Mouse (Mus musculus) monocyte, adult 5-6 weeks (primary cell): Measurements from ENCODE around the gene Frg2f1. TPM values are rescaled to one million over a fixed set of nuclear protein-coding genes. Genes with fewer than 3 reads are reported as not detected.

ENCODE experiments used
- ATAC-seq: fragments of 153-309, 156-312 bp; replicated peaks from 2 replicates; pipeline ENCODE4 v1.8.0; 2017; ENCODE audit warnings: mild to moderate bottlenecking; ENCODE audit not compliant: low TSS enrichment, insufficient number of reproducible peaks, severe bottlenecking, poor library complexity, low FRiP score
- total RNA-seq: library from RNA; stranded (forward); fragments of 200-1000, 200-491, 200-594 nt; gene quantifications from 3 replicates; pipeline ENCODE4 v1.2.3, GENCODE M21; 2017

Gene Frg2f1
- total RNA-seq, 1 experiment from 2014 or later, result 0.29 TPM

DNA sequence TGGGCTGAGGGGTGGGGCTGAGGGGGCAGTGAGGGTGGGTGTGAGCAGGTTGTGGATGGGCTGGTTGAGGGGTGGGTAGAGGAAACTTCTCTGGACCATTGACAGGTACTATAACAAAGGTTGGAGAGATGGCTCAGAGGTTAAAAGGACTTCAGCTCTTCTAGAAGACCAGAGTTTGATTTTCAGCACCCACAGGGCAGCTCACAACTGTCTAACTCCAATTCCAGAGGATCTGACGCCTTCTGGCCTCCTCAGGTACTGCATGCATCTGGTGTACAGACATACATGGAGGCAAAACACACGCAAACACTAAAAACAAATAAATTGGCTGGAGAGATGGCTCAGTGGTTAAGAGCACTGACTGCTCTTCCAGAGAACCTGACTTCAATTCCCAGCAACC, 27.7 kb downstream of the Frg2f1 start:
- no peak for ATAC-seq

DNA sequence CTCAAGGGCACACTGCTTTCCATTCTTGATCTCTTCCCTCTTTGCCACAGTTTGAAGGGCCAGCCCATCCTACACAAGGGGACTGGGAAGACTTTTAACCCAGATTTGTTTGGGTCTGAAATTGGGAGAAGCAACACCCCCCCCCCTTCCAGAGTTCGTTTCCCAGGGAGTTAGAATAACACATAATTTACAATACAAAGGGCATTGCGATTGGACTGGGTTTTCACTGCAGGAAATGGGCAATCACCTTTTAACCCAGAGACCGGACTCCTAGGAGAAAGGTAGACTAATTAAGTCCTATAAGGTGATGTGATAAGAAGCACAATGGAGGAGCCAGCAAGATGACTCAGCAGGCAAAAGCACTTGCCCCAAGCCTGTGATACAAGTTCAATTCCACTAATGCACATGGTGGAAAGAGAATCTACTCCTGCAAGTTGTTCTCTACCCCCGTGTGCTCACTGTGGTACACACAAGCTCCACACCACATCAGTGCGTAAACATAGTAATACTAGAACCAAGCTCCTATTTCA, 40.9 kb downstream of the Frg2f1 start:
- ATAC-seq, result no peak

DNA sequence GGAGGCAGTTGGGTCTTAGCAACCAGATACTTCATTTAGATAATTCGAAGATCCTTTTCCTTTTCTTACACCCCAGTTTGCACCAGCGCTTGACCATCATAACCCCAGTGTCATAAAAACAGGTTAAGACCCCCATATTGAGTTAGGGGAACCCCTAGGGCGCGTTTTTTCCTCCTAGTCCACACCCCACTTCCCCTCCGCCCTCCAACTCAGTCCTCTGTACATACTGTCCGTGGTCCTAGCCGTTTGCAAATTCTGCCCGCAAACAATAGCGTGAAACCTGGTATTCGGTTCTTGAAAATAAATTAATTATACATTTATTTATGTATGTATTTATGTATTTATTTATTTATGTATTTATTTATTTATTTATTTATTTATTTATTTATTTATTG, 46.4 kb downstream of the Frg2f1 start:
- ATAC-seq, result no peak

GRCm38 (mm10) chr4:119492291-119492932, 46.9 kb downstream of the Frg2f1 start, which contains the start of gene Rimkla:
Gene Rimkla (minus strand): TSS chr4:119492628.
- no peak for ATAC-seq

DNA sequence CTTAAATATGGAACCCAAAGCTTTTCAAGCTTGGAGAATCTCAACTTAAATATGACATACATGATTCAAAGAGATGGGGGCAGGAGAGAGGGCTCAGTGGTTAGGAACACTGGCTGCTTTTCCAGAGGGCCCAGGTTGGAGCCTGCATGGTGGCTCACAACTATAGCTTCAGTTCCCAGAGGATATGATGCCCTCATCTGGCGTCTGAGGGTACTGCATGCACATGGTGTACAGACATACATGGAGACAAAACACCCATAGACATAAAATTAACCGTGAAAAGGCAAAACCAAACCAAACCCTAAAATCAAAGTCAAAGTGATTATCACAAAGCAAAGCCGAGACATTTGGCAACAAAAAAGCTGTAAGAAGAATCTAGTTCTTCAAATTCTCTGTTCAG, 48.5 kb downstream of the Frg2f1 start:
- no peak for ATAC-seq

DNA sequence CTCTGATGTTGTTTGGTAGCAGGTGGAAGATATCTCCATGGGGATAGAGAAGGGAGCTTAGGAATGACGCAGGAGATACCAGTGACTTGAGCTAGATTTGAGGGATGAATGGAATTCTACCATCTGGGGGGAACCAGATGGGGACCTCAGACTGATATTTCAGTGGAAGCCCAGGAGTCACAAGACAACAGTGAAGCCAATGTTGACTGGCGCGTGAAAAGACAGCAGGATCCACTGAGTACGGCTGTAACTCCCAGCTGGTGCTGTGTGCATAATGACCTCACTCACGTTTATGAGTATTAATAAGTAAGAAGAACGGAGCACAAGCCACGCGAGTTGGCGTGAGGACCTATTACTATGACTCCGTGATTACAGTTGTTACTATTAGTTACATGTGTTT, 49.7 kb downstream of the Frg2f1 start:
- no peak for ATAC-seq

DNA sequence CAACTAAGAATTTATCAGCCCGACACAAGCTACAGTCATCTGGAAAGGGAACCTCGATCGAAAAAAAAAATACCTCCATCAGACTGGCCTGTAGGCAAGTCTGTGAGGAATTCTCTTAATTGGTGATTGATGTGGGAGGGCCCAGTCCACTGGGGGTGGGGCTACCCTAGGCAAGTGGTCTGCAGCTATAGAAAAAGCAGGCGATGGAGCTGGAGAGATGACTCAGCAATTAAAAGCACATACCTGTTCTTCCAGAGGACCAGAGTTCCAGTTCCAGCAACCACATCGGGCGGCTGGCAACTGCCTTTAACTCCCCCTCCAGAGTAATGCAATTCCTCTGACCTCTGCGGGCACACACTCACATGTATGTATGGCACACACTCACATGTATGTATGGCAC, 54.4 kb downstream of the Frg2f1 start:
- ATAC-seq, result no peak

GRCm38 (mm10) chr4:119483051-119483450, 56.3 kb downstream of the Frg2f1 start:
- ATAC-seq, result no peak

Other genes starting within 250 kb of the Frg2f1 start
- gene Ybx1, start 244.9 kb downstream of the Frg2f1 start, total RNA-seq, result 567 to 614 TPM (median 607 TPM) in 3 replicates
- gene Ppih, start 219.0 kb downstream of the Frg2f1 start, total RNA-seq, result 35.8 to 75.4 TPM (median 39.9 TPM) in 3 replicates
- gene Ccdc30, start 124.0 kb downstream of the Frg2f1 start, total RNA-seq, result 0.32 to 4.8 TPM in 2 of 3 replicates, not detected in the other
- gene Ppcs, start 117.1 kb downstream of the Frg2f1 start, total RNA-seq, result 6.3 to 20.1 TPM (median 8.1 TPM) in 3 replicates
- gene Zmynd12, start 116.7 kb downstream of the Frg2f1 start, total RNA-seq, result not detected in 3 replicates
- gene Rimkla, start 46.9 kb downstream of the Frg2f1 start, total RNA-seq, result 0.10 TPM in 1 of 3 replicates, not detected in the others
- gene Foxj3, start 2.5 kb downstream of the Frg2f1 start, total RNA-seq, result 34.3 to 61.1 TPM (median 35.8 TPM) in 3 replicates
- 1.2 TPM in 1 of 3 replicates, not detected in the others for gene Guca2a, start 98.2 kb upstream of the Frg2f1 start, total RNA-seq
- gene Guca2b, start 119.4 kb upstream of the Frg2f1 start, total RNA-seq, result not detected in 3 replicates
- 3.1 to 14.0 TPM (median 4.5 TPM) in 3 replicates for gene Hivep3, start 194.3 kb upstream of the Frg2f1 start, total RNA-seq